Mouse (Mus musculus) lung, postnatal 0 days (tissue): ENCODE results near the gene Arhgef28.

Experiments
- CTCF ChIP-seq: IDR thresholded peaks from 2 replicates; pipeline ENCODE4 v1.5.1; 2016; ENCODE audit warnings: antibody characterized with exemption, mild to moderate bottlenecking
- EP300 ChIP-seq: IDR thresholded peaks from 2 replicates; pipeline ENCODE4 v1.6.1; 2016; ENCODE audit warnings: antibody characterized with exemption, mild to moderate bottlenecking, control low read depth

GRCm38 (mm10) chr13:98079640-98080039 is 126.6 kb downstream of the Arhgef28 start:
- TF ChIP-seq CTCF (no peak), EP300 (no peak)
